Mouse (Mus musculus) heart, postnatal 4 days (tissue): ENCODE data around the gene Dbnl. TPM values are rescaled to one million over a fixed set of nuclear protein-coding genes. Genes with fewer than 3 reads are reported as not detected.

Source experiments
- DNase-seq: peaks from one replicate; pipeline ENCODE4 v3.0.0; 2021
- total RNA-seq, 2 experiments: library from RNA; stranded (reverse); gene quantifications; 2 replicates each; pipeline ENCODE4 v1.2.3; 2021

The Dbnl gene
- total RNA-seq, result 10 to 100 TPM; 44.7 to 46.1 TPM

DNA sequence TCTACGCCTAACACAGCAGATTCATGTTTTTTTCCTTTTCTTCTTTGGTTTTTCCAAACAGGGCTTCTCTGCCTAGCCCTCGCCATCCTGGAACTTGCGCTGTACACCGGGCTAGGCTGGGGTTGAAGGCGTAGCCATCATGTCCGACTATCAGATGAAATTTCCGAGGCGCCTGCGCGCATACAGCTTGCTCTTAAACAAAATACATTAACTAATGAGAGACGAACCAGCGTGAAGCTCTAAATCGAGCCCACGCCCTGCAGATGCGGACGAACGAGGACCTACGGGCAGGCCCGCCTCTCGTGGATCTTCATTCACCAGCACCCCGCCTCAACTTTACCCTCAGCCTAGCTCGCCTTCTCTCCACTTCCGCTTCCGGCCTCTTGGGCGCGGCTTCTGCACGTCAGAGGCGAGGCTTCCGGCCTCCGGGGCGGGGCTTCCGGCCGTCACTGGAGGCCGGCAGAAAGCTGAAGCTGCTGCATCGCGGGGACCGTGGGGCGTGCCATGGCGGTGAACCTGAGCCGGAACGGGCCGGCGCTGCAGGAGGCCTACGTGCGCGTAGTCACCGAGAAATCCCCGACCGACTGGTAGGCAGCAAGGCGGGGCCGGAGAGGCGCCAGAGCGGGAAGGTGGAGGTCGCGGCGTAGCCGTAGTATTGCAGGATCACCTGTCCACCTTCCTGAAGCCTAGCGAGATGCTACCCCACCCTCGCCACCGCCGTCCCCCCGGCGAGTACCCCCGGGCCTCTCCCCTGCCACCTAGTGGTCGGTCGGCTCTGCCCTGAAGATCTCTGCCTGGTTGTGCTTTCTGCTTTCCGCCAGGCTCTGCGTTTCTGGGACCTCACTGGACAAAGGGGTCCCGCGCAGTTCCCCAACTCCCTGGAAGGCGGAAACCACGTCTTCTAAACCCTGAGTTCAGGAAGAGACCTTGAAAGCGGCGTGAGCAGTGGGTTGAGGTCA is at the start of gene Dbnl:
Dbnl (plus strand) TSS at position 433 of the 959 bp plus-strand sequence.
- DNase-seq, result peak; percentile 97

DNA sequence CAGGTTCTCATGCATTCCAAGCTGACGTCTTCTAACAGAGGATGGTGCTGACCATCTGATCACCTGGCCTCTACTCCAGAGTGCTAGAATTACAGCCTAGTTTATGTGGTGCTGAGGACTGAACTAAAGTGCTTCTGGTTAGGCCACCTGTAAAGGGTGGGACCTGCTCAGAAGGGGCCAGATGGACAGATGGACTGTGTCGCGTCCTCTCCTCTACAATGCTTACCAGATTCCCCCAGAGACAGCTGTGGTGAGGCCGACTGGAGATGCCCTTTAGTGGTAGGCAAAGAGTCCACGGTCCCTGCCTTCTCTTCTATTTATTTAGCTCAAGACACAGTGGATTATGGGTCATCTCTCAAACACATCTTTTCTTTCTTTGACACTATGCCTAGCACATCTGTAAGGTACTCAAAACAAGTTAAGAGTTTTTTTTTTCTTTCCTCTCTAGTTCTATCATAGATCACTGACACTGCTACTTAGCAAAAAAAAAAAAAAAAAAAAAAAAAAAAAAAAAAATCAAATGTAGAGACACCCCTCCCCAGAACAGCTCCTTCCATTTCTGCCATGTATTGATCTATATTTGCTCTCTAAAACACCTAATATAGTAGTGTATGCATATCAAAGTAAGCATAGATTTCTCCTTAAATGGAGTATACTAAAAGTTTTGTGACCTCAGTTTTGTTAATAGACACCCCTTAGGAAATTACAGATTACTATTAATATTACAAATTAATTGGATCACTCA is 49.2 kb upstream of the Dbnl start:
- DNase-seq, result no peak

DNA sequence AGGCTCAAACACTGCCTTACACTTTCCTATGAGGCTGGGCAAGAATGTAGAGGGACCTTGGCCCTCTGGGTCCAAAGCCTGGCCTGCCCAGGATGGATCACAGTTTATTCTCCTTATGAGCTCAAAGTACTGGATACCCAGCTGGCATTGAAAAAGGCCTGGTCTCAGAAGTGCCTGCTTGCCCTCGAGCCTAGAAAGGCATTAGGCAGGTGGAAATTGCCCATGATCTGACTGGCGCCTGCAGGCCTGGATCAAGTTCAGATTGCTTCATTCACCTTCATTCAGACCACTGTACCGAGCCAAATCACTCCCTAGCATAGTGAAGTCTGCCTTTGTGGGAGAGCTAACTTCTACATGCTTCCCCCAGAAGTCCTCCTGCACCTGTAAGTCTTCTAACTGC is 48.4 kb upstream of the Dbnl start:
- DNase-seq, result no peak

DNA sequence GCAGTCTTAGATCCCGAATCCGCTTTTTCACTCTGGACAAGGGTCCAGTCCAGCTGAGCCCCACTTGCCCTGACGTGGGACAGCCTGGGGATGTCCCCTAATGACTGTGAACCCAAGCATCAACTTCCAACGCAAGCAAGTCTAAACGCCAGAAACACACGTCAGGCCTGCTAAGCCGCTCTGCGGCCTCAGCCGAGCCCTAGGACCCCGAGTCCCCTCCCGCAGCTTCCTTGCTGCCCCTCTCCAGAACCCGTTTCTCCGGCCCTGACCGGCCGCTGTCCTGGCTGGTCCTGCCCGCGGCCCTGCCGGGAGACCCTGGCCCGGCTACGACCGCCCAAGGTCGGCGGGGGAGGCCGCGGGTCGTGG is 47.7 kb upstream of the Dbnl start:
- no peak for DNase-seq

DNA sequence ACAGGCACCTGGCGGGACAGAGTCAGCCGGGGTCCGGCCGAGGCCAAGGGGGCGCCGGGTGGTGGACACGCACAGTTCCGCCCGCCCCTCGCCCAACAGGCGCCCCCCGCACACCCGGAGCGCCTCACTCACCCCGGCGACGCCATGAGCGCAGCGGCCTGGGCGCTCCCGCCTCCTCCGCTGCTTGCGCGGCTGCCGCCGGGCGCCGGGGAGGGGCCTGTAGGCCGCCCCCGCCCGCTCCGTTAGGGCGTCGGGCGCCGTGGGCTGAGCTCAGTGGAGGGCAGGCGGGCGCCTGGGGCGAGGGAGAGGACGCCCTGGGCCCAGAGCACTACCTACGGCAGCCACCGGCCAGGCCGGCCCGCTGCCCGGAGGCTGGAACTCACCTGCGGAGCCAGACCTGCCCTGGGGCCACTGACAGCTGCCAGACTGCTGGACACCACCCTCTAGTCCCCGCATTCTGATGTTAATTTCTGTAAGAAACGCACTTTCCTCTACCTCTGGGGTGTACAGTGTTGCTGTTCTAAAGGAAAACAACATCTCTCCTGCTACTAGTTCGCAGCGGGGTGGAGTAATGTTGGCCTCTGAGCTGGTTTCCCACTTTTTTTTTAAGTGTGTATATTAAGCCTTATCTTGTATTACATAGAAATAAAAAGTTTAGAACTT is 47.2 kb upstream of the Dbnl start:
- DNase-seq, result peak; percentile 83

DNA sequence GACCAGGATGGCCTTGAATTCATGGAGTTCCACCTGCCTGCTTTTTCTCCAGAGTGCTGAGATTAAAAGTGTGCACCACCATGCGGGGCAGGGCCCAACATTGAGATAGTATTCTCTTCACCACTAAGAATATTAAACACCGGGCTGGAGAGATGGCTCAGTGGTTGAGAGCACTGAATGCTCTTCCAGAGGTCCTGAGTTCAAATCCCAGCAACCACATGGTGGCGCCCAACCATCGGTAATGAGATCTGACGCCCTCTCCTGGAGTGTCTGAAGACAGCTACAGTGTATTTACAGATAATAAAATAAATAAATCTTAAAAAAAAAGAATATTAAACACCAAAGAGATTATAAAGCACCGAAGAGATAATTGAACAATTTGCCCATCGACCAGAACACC is 46.2 kb upstream of the Dbnl start:
- DNase-seq, result no peak

DNA sequence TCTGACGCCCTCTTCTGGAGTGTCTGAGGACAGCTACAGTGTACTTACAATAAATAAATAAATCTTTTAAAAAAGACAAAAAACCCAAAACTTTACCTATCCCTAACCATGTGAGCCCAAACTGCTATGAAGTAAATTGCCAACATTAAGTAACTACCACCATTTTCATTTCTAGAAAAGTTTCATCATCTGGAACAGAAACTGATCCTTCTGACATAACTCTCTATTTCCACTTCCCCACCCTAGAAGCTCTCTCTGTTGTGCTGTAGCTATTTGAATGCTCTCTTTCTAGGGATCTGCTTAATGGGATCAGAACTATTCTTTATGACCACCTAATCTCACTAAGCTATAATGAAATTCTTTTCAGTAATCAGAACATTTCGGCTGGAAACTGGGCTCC is 43.3 kb upstream of the Dbnl start:
- DNase-seq, result no peak

DNA sequence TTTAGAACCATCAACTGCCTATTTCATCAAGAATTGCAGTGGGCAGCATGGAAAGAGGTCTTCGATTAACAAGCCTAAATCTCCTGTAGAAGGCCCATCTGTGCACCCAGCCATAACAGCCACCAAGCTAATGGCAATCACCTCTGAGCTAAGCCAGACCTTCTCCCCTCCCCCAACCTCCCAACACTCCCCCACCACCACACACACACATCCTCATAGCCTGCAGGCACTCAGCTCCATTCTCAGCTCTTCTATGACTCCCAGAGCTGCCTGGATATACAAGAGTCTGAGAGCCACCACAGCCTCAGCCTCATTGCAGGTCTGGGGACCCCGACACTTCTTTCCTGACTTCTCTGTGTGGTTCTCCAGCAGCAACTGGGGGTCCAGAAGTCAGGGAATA is 34.5 kb upstream of the Dbnl start:
- DNase-seq, result no peak

DNA sequence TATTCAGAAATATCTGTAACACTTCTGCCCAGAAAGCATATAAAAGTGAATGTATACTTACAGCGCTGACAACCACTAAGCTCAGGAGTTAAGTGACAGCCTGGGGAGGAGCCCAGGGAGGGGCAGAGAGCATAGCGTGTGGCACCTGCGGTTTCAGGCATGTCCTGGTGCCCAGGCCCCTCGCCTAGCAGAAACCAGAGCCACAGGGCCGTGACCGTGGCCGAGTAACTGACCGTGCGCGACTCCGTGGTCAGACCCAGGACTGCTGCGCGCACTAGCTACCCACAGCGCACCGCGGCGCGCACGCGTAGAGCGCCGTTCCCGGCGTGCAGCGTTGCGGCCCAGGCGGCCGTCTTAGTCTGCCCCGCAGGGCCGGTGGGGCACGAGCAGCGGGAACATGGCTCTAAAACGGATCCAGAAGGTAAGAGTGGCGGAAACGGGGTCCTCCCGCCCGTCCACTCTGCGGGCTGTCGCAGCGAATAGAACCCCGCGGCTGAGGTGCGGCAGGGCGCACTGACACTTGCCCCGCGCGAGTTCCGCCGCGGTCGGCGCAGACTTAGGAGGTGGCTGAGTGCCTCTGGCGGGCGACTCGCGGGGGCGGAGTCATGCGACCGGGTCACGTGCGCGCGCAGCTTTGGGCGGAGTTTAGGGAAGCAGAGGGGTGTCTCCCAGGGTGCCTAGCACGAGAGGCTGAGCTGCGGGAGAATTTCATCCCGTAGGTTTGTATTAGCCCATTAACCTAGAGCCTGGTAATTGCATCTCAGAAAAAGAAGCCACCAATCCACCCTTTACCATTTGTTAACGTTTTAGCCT is 26.3 kb upstream of the Dbnl start, which contains the start of gene Urgcp:
Urgcp (minus strand) TSS at position 557 of the 813 bp plus-strand sequence.
- DNase-seq, result peak; percentile 96

DNA sequence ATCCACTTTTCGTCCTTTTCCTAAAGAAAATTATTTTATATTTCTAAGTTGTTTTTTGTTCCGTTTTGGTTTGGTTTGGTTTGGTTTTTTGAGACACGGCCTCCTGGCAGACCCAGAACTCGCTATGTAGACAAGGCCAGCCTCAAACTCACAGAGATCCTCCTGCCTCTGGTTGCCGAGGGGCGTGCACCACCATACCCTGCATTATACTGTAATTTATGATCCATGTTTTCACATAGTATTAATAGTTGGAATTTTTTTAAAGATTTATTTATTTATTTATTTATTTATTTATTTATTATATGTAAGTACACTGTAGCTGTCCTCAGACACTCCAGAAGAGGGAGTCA is 25.7 kb upstream of the Dbnl start:
- DNase-seq, result no peak

DNA sequence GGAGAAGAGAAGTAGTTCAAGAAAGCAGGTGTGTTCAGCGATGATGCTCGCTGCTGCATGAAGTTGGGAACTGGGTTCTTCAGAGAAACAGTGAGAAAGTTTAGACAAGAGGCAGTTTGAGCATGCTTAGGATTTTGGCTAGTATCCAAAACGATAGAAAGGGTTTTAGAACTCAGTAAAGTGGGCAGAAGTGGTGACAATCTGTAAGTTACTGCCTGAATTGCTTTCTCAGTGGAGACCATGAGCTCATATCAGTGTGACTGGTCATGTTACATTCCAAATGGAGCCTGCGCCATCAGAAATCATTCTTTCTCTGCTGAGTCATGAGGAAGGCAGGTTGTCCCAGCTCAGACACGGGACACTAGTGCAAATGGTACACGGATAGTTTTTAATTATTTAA is 22.3 kb upstream of the Dbnl start:
- DNase-seq, result no peak

DNA sequence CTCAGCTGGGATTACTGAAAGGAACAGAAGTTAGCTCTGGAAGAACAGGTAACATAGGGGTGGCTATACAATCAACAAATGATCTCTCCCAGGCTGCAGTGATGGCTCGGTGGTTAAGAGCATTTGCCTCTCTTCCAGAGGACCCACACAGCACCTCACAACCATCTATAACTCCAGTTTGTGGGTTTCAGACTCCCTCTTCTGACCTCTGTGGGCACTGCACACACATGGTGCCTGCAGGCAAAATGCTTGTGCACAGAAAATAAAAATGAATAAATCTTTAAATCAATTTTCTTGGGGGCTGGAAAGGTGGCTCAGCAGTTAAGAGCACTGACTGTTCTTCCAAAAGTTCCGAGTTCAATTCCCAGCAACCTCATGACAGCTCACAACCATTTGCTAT is 9.8 kb upstream of the Dbnl start:
- DNase-seq, result no peak

DNA sequence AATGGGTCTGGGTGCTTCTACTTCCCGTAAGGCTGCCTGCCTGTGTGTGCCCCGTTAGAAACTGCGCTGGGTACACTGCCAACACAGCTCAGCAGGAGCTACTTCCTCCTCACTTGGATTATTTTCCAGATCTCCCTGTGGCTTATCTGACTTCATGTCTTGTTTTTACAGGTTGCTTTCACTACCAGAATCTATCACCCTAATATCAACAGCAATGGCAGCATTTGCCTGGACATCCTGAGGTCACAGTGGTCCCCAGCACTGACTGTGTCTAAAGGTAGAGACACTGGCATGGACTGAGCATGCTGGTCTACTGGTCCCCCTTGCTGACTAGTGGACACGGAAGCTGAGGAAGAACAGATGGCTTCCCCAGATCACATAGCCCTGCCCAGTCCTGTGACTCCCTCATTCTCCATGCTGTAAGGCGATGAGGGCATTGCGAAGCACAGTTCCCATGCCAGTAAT is 8.2 kb upstream of the Dbnl start:
- DNase-seq, result no peak

DNA sequence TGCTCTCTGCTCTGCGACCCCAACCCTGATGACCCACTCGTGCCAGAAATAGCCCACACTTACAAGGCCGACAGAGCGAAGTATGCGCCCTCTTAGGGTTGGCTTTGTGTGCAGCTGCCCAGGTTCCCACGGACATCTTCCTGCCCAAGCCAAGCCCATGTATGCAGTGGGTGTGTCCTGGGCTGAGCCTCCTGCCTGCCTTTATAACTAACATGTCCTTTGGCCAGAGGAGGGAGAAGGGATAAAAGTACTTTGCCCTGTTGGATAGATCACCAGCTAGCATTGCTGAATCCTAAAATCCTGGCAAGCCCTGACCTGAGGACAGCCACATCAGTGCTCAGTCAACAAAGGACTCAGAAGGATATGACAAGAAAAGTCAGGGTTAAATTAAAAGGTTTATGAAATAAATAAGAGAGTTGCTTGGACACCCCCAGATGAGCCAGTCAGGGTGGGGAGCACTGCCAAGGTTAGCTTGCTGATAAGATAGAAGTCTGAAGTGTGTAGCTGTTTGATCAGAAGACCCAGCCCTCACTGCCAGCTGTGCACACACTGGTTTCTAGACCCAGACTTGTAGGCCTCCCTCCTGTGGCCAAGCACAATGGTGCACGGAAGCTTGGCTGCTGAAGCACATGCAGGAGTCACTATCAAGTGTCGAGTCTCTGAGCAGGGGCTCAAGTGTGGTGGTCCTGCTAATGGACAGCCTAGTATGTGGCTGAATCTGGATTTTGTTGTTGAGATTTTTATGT is 5.9 kb upstream of the Dbnl start:
- peak; percentile 32 for DNase-seq

DNA sequence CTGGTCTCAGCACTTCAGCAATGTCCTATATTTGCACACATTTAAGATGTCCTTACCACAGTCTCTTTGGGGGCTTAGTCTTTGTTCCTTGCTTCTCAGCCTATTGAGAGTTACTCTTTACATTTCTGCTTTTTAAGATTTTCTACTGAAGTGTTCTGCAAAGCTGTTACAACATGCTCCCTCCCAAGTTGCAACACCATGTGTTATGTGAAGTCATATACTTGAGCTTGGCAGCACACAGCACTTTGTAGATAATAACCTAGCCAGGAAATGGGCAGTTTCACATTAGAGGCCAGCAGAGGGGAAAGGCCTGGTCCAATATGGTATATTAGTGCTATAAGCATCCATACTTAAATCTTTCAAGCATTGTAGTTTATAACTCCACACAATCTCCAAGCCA is 2.6 kb upstream of the Dbnl start:
- no peak for DNase-seq

DNA sequence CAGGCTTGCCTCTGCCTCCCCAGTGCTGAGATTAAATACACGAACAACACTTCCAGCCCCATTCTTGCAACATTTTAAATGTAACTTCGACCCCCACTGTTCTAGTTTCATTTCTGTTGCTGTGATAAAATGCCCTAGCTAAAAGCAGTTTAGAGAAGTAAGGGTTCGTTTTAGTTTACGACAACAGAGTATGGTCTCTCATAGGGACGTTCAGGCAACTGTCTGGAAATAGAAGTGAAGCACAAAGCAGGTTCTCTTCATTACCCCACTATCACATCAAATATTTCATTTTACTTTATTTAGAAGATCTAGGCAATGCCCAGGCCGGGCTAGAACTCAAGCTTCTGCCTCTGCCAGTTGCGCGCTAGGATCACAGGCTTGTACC is 625 bp upstream of the Dbnl start:
- DNase-seq, result no peak

DNA sequence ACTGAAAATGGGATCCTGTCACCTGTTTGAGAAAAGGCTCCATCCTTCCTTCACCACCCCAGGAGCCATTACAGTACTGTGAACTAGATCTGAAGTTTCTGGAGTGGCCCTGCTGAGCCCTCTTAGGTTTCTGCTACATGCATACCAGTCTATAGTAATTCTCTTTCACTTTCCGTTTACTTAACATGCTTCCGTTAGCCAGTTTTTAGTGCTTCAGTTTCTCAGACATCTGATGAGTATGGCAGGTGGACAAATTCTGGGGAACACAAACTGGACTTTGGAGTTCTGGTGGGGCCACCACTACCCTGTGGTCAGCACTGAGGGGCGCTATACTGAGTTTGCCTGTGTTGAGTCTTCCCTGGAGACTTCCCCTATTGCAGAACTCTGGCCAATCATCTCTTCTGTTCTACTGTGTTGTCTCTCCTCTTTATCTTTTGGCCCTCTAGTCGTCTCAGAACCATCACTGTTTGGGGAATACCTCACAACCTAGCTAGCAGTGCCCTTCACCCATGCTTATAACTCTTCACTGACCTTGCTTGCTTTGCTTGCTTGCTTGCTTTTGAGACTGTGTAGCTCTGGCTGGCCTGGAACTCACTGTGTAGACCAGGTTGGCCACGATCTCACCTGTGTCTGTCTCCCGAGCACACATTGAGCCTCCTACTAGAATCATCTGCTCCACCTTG is 924 bp downstream of the Dbnl start:
- DNase-seq, result no peak

DNA sequence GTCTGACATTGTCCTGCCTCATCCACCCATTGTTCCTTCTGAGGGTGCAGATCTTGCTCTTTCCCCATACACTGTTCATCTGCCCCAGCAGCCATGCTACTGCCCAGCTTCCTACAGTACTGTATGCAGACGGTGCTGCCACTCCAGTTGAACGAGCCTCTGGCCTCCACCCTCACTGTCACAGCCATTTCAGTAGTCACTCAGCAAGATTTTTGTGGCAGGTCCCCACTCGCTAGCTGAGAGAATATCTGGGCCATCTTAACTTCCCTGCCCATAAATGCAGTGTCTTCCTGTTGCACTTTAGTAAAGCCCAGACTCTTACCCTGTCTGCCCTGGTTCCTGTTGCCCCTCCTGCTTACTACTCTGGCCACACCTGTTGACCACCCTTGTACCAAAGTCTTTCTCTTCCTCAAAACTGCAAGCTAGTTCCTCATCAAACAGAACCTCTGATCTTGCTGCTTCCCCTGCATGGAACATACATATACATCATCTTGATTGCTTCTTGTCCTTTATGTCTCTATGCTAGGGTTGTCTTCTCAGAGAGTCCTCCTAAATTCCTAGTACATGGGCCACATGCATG is 1.6 kb downstream of the Dbnl start:
- no peak for DNase-seq

DNA sequence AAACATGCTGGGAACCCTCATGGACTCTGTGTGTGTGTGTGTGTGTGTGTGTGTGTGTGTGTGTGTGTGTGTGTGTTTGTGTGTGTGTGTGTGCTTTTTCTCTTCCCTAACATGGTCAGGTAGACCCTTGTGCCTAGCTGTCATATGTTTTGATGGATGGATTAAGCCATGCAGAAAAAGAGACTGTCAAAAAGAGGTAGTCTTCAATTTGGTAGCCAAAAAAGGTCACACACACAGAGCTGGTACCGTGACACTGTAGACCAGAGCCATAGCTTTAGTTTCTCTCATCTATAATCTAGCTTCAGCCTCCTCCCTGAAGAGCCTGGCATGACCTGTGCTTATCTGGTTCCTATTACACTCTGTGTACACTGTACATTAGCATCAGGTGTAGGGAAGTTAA is 2.1 kb downstream of the Dbnl start:
- no peak for DNase-seq

DNA sequence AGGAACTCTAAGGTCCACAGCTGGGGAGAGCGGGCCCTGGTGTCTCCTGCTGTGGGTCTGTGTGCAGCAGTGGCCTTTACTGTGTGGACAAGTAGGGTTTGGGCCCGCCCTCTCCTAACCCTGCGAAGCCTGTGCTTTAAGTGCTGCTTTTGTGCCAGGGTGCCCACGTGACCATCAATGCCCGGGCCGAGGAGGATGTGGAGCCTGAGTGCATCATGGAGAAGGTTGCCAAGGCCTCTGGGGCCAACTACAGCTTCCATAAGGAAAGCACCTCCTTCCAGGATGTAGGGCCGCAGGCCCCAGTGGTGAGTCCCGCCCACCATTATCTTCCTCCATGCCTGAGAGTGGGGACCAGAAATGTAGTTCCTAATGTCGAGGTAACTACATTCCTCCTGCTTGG is 7.0 kb downstream of the Dbnl start:
- DNase-seq, result no peak

DNA sequence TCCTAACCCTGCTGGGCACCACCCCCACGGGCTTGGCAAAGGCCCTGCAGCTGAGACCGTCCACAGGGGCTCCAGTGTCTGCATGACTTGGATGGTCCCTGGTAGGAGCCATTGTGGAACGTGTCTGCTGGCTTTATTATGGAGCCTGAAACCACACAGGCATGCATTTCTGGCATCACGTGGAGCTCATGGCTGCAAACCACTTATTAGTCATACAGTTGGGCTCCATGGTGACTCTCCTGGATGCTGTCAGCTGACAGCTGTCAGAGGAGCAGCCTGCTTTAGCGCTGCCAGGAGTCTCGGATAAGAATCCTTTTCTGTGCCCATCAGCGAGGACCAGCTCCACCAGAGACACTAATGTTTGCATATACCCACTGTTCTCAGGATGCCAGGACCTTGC is 7.4 kb downstream of the Dbnl start:
- DNase-seq, result peak; percentile 59
